Mouse (Mus musculus) ovary, postnatal 10 days (tissue): ENCODE measurements at regions not wholly inside any gene's neighbourhood (a gene's known extent, or its start where the extent isn't known, plus 50 kb on each side); places are given as distances from the start of the nearest gene placed in this dataset.

ENCODE experiments used
- DNase-seq: peaks from one replicate; pipeline ENCODE4 v3.0.0; 2022; ENCODE audit warnings: low spot score

GRCm38 (mm10) chr2:128477242-128477641, 113.8 kb upstream of the Spdye4c start:
- no peak for DNase-seq

GRCm38 (mm10) chr2:128491217-128491877, 99.7 kb upstream of the Spdye4c start:
- DNase-seq: no peak

DNA sequence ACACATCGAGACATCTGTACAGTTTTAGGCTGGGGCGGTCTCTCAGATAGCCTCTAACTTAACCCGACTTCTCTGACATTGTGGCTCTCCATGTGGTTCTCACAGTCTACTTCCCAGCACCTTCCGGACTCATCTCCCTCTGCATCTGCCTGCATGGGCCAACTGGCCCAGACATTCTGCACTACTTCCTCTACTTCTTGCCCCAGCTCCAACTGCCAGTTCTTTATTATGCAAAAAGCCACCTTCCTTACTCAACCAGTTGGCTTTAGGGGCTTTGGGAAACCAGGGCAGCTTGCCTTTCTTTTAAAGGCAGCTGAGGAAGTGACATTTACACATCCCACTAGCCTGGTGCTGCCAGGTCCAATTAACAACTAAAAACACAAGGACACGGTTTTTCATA, 97.1 kb upstream of the Spdye4c start:
- no peak for DNase-seq

DNA sequence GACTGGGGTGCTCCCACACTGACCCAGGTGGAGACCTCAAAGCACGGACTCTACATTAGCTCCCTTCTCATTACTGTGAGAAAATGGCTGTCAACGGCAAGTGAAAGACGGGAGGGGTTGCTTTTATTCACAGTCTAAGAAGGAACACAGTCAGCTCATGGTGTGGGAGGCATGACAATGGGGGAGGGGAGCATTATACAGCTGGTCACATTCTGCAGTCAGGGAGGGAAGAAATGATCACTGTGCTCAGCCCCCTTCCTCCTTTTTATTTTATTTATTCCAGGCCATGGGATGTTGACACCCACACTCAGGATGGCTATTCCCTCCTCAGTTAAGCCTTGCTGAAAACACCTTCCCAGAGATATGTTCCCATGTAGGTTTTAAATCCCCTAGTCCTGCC, 93.1 kb upstream of the Spdye4c start:
- no peak for DNase-seq

DNA sequence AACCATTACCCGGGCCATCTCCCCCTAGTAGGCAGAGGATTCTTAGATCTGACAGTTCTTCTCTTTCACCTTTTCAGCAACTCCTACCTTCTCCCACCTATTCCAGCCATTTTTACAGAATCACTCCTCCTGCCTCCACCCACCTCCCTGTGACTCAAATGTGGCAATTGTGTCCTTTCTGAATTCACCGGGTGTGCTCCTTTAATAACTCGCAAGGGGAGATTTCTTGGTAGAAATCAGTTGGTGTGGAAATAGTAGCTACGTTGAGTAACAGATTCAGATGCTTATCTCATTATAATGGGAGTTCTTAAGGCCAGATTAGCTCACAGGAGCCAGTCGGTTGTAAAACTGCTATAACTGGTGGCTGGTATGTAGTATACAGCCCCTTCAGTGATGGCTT, 92.4 kb upstream of the Spdye4c start:
- DNase-seq: no peak

DNA sequence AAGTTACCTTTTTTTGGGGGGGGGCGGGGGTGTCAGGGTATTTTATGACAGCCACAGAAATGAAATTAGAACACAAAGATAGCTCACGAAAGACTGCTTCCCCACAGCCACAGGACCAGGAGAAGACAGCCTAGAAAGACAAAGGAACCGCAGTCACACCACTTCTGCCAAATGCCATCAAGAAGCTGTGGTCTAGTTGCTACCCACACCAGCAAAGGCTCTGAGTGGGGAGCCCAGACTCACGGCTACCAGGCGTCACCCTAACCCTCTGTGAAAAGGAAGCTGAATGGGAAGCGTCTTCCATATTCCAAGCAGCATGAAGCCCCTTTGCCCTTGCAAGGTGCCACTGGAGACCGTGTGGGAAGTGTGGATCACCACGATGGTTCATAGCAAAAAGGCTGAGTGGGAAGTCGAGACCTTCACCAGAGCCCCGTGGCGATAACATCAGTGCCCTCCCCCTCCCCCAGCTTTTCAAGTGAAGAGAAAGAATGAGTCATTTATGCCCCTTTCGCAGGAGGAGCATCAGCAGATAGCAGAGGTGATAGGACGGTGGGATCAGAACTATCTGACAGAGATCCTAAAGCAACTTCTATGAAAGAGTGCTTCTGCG, 91.3 kb upstream of the Spdye4c start:
- DNase-seq: no peak

GRCm38 (mm10) chr2:128502676-128503075, 88.3 kb upstream of the Spdye4c start:
- no peak for DNase-seq

GRCm38 (mm10) chr2:128503136-128503935, 87.7 kb upstream of the Spdye4c start:
- DNase-seq: no peak

- no peak for DNase-seq
Measured at GRCm38 (mm10) chr2:128507591-128508243, 83.3 kb upstream of the Spdye4c start.

DNA sequence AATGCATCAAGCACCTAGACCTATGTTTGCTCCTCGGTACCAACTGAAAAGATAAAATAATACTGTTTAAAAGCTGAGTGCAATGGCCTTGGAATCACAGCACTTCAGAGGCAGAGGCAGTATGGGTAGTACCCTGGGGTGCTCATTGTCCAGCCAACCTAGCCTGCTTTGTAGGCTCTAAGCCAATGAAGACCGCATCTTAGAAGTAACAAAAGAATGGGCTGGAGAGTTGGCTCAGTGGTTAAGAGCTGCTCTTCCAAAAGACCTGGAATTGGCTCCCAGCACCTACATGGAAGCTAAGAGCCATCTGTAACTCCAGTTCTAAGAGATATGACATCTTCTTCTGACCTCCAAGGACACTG, 82.8 kb upstream of the Spdye4c start:
- DNase-seq: no peak

DNA sequence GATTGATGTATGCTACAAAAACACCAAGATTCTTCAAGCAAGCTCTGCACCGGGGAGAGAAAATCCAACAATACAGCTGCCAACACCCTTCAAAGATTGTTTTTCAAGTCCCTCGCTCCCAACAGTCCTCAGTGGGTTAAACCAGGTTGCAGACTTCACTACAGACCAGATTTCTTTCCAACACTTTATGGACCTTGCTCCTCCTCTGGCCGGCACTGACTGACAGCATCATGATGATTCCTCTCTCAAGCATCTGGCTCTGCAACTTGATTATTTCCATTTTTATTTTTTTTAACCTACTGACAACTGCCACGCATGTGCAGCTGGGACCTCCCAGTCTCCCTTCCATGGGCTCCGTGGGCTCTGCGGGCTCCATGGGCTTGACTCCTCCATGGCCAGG, 79.7 kb upstream of the Spdye4c start:
- DNase-seq: no peak

GRCm38 (mm10) chr2:128512852-128513251, 78.2 kb upstream of the Spdye4c start:
- DNase-seq: no peak

DNA sequence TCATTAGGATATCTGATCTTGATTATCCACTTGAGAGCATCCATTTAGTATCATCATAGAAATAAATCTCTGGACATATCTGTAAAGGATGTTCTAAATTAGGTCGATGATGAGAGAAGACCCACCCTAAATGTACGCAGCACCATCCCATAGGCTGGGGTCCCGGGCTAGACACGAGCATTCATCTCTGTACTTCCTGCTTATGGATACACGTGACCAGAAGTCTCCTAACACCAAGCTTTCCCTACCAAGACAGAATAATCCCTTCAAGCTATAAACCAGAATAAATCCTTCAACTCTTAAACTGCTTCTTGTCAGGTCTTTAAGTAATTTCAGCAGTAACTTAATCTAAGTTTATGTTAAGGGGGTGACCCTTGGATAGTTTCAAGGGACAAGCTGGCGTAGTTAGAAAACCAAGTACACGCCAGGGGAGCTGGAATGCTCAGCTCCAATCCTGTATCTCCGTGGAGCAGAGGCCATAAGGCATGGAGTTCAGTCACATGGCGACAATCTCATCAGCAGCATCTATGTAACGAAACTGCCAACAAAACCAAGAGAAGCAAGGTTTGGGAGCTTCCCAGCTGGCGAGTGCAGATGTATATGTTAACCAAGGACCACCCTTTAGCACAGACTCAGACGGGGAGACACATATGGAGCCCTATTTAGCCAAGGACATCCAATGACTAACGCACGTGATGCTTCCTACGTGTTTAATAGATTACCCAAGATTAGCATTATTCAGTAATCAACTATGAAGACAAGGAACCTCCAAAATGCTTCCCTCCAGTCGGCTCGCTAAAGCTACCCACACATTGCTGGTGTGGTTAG, 76.3 kb upstream of the Spdye4c start:
- no peak for DNase-seq

GRCm38 (mm10) chr2:128515701-128516100, 75.3 kb upstream of the Spdye4c start:
- DNase-seq: no peak

DNA sequence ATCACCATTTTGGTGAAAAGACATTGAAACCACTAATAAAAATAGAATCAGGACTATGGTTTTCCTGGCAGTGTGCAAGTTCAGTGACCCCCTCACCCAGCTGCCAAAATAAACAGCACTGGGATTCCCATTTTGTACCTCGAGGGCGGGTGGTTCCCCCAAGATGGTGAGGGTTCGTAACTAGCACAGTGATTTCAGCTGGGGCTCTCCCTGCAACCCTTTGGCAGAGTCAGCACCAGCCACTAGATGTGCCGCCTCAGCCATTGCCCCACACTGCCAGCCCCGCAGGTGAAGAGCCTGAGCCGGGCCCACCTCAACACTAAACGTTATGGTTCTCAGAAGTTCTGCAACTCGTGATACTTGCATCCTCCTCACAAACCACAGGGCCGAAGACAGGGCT, 74.3 kb upstream of the Spdye4c start:
- DNase-seq: no peak

DNA sequence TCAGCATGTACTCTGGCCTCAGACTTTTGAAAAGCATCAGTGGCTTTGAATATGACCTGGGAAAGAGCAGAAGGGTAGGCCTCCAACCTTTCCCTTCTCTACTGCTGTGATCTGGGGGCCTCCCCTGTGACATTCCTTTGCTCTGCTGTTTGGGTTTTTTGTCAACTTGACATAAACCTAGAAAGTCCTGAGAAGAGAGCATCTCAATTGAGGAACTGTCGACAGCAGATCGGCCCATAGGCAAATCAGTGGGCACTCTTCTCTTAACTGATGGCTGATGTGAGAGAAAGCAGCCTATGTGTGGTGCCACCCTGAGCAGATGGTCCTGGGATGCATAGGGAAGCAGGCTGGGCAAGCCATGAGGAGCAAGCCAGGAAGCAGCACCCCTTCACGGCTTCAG, 72.9 kb upstream of the Spdye4c start:
- DNase-seq: no peak

GRCm38 (mm10) chr2:128521701-128522443, 69.1 kb upstream of the Spdye4c start:
- no peak for DNase-seq

DNA sequence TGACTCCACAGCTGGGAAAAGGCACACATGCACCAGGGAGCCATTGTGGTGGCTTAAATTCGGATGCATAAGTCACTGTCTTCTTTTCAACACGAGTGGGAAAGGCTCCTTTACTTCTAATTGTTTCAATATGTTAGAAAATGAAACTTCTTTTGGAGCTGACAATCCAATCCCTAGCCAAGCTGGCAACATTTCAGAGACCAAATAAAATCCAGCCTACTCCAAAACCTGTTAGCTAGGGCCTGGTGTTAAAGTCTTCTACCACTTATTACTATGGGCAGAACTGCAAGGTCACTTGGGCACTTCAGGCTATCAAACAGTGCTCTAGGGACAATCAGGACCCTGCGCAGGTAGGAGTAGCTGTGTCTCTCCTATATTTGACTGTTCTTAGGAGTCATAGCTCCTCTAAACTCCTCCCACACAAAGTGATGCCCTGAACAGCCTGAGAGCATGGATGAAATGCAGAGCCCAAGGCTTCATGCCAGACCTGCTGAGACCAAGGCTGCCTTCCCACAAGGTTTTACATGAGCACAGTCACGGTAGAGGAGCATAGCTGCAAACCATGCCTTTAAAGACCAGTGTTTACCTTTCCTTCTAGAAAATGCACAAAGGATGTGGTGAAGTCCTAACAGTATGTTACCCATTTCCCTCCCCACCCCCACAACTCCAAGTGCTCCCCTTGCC, 67.4 kb upstream of the Spdye4c start:
- DNase-seq: no peak

DNA sequence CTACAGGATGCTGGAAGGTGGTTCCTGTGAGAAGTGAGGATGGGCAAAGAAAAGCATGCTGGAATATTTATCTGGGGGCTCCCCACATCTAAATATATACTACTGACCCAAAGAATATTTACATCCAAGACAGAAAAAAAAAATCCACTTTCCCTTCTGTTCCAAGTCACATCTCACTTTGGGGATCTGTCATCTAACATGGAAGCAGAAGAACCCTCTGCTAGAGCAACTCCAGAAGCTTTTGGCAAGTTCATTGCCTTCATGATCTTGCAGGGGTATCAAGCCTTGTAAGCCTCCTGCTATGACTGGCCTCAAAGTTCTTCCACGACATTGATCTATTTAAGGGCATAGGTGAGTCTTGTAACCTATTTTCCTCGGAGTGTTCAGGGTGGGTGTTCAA, 64.9 kb upstream of the Spdye4c start:
- DNase-seq: no peak

- no peak for DNase-seq
Measured at GRCm38 (mm10) chr2:128526883-128527344, 64.1 kb upstream of the Spdye4c start.

DNA sequence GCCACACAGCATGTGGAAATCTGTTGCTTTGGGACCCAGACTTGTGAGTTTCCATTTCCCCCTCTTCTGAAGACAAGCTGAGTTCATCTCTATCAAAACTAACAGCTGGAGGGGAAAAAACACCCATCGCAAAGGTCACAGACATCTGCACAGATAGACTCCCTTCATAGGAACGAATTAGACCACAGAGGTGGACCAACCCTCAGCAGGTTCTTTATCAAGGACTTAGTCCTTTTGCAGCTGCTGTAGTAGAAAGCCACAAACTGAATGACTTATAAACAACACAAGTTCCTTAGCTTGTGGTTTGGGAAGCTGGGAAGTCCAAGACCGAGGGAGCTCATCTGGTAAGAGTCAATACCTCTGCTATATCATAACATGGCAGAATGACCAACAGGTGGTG, 54.7 kb upstream of the Spdye4c start:
- no peak for DNase-seq
